Mouse (Mus musculus) midbrain, postnatal 0 days (tissue): ENCODE measurements around the gene Rpl36. TPM values are rescaled to one million over a fixed set of nuclear protein-coding genes. Genes with fewer than 3 reads are reported as not detected.

Source experiments
- ATAC-seq: fragments of 200-750 bp; cut with Nextera tagmentation; 2 replicates; pipeline ENCODE4 v1.8.0; 2017; ENCODE audit warnings: moderate number of reproducible peaks, mild to moderate bottlenecking, moderate TSS enrichment, moderate library complexity; ENCODE audit not compliant: low FRiP score
- DNase-seq: peaks from one replicate; pipeline ENCODE4 v3.0.0-alpha.2; 2015; ENCODE audit warnings: low spot score
- H3K27ac ChIP-seq: fragments of 300-500 bp; sonication (generic); 2 replicates; pipeline ENCODE4 v1.5.1; 2014; ENCODE audit warnings: low read depth, mild to moderate bottlenecking, low read length, mixed read lengths
- H3K27me3 ChIP-seq: fragments of 300-500 bp; sonication (generic); 2 replicates; pipeline ENCODE4 v1.6.1; 2014; ENCODE audit warnings: low read length, control low read depth, mixed read lengths; ENCODE audit not compliant: insufficient read depth
- H3K36me3 ChIP-seq: fragments of 300-500 bp; sonication (generic); 2 replicates; pipeline ENCODE4 v1.6.1; 2014; ENCODE audit warnings: low read length, control low read depth, mixed read lengths; ENCODE audit not compliant: insufficient read depth
- H3K4me1 ChIP-seq: fragments of 300-500 bp; sonication (generic); 2 replicates; pipeline ENCODE4 v1.6.1; 2014; ENCODE audit warnings: mild to moderate bottlenecking, control low read depth, antibody characterized with exemption, low read length, mixed read lengths; ENCODE audit not compliant: insufficient read depth
- H3K4me2 ChIP-seq: fragments of 300-500 bp; sonication (generic); 2 replicates; pipeline ENCODE4 v1.6.1; 2014; ENCODE audit warnings: low read depth, mild to moderate bottlenecking, low read length, mixed read lengths; ENCODE audit not compliant: poor library complexity, severe bottlenecking
- H3K4me3 ChIP-seq: fragments of 300-500 bp; sonication (generic); 2 replicates; pipeline ENCODE4 v1.5.1; 2014; ENCODE audit warnings: low read depth, mild to moderate bottlenecking, low read length, moderate library complexity
- H3K9ac ChIP-seq: fragments of 300-500 bp; sonication (generic); replicated peaks from 2 replicates; pipeline ENCODE4 v1.6.1; 2014; ENCODE audit warnings: mild to moderate bottlenecking, low read length, moderate library complexity, mixed read lengths; ENCODE audit not compliant: poor library complexity, severe bottlenecking
- H3K9me3 ChIP-seq: fragments of 300-500 bp; sonication (generic); 2 replicates; pipeline ENCODE4 v1.6.1; 2016; ENCODE audit warnings: low read length, control low read depth
- CTCF ChIP-seq: IDR thresholded peaks from 2 replicates; pipeline ENCODE4 v1.5.1; 2016; ENCODE audit warnings: antibody characterized with exemption, mild to moderate bottlenecking
- WGBS: fragments of 180-500 bp; shearing (Covaris S2); extraction: QIAGEN DNeasy Blood & Tissue Kit; methylation state at CpG from one replicate; pipeline ENCODE4 v1.1.7; 2014; 5-methylcytosine and 5-hydroxymethylcytosine counted together
- polyA plus RNA-seq: library from polyadenylated mRNA; unstranded; fragments of >200 nt; fragmentation: Nextera tagmentation; extraction: Ambion mirVana; gene quantifications from 2 replicates; pipeline ENCODE4 v1.2.1, GENCODE M21; 2015
- total RNA-seq: library from RNA; depleted of rRNA; stranded (reverse); fragments of >200 nt; gene quantifications from 2 replicates; pipeline ENCODE4 v1.2.3, GENCODE M21; 2014

The Rpl36 gene
- total and polyA plus RNA-seq, 2 experiments from 2014 or later: 1,008 to 1,089 TPM

GRCm38 (mm10) chr17:56604422-56604821 lies 8.8 kb upstream of the Rpl36 start:
- no peak overlapping the region for H3K27ac ChIP-seq
- H3K9me3 ChIP-seq: no peaks in the 10 kb centered on the region
- no peak overlapping the region for H3K4me3 ChIP-seq
- 94% methylated on average over 3 of the region's 3 CpGs for WGBS
- H3K9ac ChIP-seq: no peak overlapping the region
- no peak for ATAC-seq
- no peak for DNase-seq
- peaks cover 75% of the 10 kb centered on the region for H3K36me3 ChIP-seq
- no peaks in the 10 kb centered on the region for H3K27me3 ChIP-seq
- no peak overlapping the region for H3K4me2 ChIP-seq
- no peak for TF ChIP-seq CTCF
- peaks cover 5% of the 10 kb centered on the region for H3K4me1 ChIP-seq

GRCm38 (mm10) chr17:56605431-56605830 lies 7.8 kb upstream of the Rpl36 start:
- TF ChIP-seq CTCF: no peak
- no peaks in the 10 kb centered on the region for H3K9me3 ChIP-seq
- no peak overlapping the region for H3K27ac ChIP-seq
- no peak overlapping the region for H3K9ac ChIP-seq
- DNase-seq (no peak), ATAC-seq (no peak)
- peaks cover 7% of the 10 kb centered on the region for H3K4me1 ChIP-seq
- no peaks in the 10 kb centered on the region for H3K27me3 ChIP-seq
- H3K4me2 ChIP-seq: no peak overlapping the region
- H3K36me3 ChIP-seq: peaks cover 65% of the 10 kb centered on the region
- H3K4me3 ChIP-seq: no peak overlapping the region
- WGBS: 85% methylated on average over 9 of the region's 9 CpGs

- Histone ChIP-seq H3K27ac (0 out of 2 replicates have a peak overlapping the region, but pooled peaks have one; percentile 38), H3K4me3 (no peak overlapping the region), H3K4me1 (peaks cover 10% of the 10 kb centered on the region), H3K36me3 (peaks cover 47% of the 10 kb centered on the region), H3K4me2 (no peak overlapping the region), H3K27me3 (no peaks in the 10 kb centered on the region), H3K9me3 (no peaks in the 10 kb centered on the region), H3K9ac (no peak overlapping the region)
- 78% methylated on average over 3 of the region's 3 CpGs for WGBS
- DNase-seq: no peak
- ATAC-seq: no peak
- TF ChIP-seq CTCF: no peak
Observed at GRCm38 (mm10) chr17:56607521-56608062, 5.6 kb upstream of the Rpl36 start.

- Histone ChIP-seq H3K4me1 (peaks cover 10% of the 10 kb centered on the region), H3K27me3 (no peaks in the 10 kb centered on the region), H3K4me3 (peak overlapping the region; percentile 58), H3K4me2 (peak overlapping the region; percentile 81), H3K9me3 (no peaks in the 10 kb centered on the region), H3K9ac (peak overlapping the region; percentile 74), H3K27ac (peak overlapping the region; percentile 84), H3K36me3 (peaks cover 36% of the 10 kb centered on the region)
- 63% methylated on average over 5 of the region's 5 CpGs for WGBS
- TF ChIP-seq CTCF: no peak
- no peak for DNase-seq
- ATAC-seq: no peak
Observed at GRCm38 (mm10) chr17:56608699-56609098, 4.5 kb upstream of the Rpl36 start.

GRCm38 (mm10) chr17:56609452-56610171 lies 3.6 kb upstream of the Rpl36 start, which contains the start of gene 2410015M20Rik:
Gene 2410015M20Rik, minus strand, starts transcription at chr17:56609771.
- Histone ChIP-seq H3K4me2 (peak within 1 kb of the TSS; percentile 81), H3K9me3 (no peaks in the 10 kb centered on the region), H3K9ac (peak within 1 kb of the TSS; percentile 74), H3K4me1 (peaks cover 14% of the 10 kb centered on the region), H3K36me3 (peaks cover 31% of the 10 kb centered on the region), H3K27me3 (no peaks in the 10 kb centered on the region), H3K27ac (peak within 1 kb of the TSS; percentile 84), H3K4me3 (peak within 1 kb of the TSS; percentile 58)
- ATAC-seq: peak; percentile 83
- peak; percentile 100 for DNase-seq
- TF ChIP-seq CTCF: peak; percentile 86
- under 1% methylated on average over 44 of the region's 44 CpGs for WGBS

- WGBS: 64% methylated on average over 2 of the region's 2 CpGs
- no peak overlapping the region for H3K4me2 ChIP-seq
- DNase-seq (no peak), ATAC-seq (no peak)
- H3K36me3 ChIP-seq: peaks cover 35% of the 10 kb centered on the region
- no peak overlapping the region for H3K4me3 ChIP-seq
- H3K4me1 ChIP-seq: peaks cover 15% of the 10 kb centered on the region
- no peaks in the 10 kb centered on the region for H3K27me3 ChIP-seq
- no peaks in the 10 kb centered on the region for H3K9me3 ChIP-seq
- H3K9ac ChIP-seq: no peak overlapping the region
- no peak for TF ChIP-seq CTCF
- H3K27ac ChIP-seq: no peak overlapping the region
Observed at GRCm38 (mm10) chr17:56611323-56611722, 1.9 kb upstream of the Rpl36 start.
